8 mouse cellular contexts compared by ENCODE assay signal in the genomic region with DNA sequence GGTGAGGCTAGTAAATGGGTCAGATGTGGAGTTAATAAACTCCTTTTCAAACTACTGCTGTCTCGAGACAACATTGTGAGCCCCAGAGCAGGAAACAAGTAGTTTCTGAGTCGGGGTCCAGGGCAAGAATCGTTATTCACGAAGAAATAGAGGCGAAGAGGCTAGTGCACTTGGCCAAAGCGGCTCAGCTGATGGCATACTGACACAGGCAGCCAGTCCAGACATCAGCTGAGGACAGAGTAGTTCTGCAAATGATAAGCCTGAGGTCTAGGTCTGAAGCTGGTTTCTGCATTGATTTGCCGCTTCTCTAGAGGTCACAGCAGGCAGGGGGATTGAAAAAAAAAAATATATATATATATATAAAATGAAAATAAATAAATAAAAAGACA. TPM values are rescaled to one million over a fixed set of nuclear protein-coding genes. Genes with fewer than 3 reads are reported as not detected.
DNase-seq lines count a peak whose midpoint lies in the region; ATAC-seq and TF ChIP-seq lines count a peak whose summit lies in the region.

No protein-coding gene starts in this region.

- DNase-seq in liver, adult 2 months (ENCODE audit: extremely low read depth, low read depth, low spot score): peak; percentile 33
- DNase-seq in liver: no peak
- no peak for DNase-seq in embryonic facial prominence, embryonic 14.5 days (ENCODE audit: low spot score)
- no peak for DNase-seq in spleen, adult 12 weeks (ENCODE audit: low spot score)
- no peak for DNase-seq in right cerebral cortex, postnatal 25 days
- no peak for DNase-seq in gastrocnemius, postnatal 14 days

- H3K27me3 ChIP-seq in liver, adult 2 months (ENCODE audit: control insufficient read depth, insufficient read depth, low read length): no peaks in the 10 kb centered on the region
- H3K27me3 ChIP-seq in embryonic facial prominence, embryonic 14.5 days (replicated peaks; ENCODE audit: control insufficient read depth, insufficient read depth, low read length): no peaks in the 10 kb centered on the region
- no peaks in the 10 kb centered on the region for H3K27me3 ChIP-seq in intestine, embryonic 15.5 days (replicated peaks)
- H3K27me3 ChIP-seq in neural tube, embryonic 12.5 days (replicated peaks): no peaks in the 10 kb centered on the region

- no peaks in the 10 kb centered on the region for H3K36me3 ChIP-seq in liver, adult 2 months (ENCODE audit: control insufficient read depth, insufficient read depth, low read length)
- H3K36me3 ChIP-seq in embryonic facial prominence, embryonic 14.5 days (ENCODE audit: control insufficient read depth, insufficient read depth, low read length): no peaks in the 10 kb centered on the region
- no peaks in the 10 kb centered on the region for H3K36me3 ChIP-seq in intestine, embryonic 15.5 days
- no peaks in the 10 kb centered on the region for H3K36me3 ChIP-seq in neural tube, embryonic 12.5 days

- no peaks in the 10 kb centered on the region for H3K9me3 ChIP-seq in embryonic facial prominence, embryonic 14.5 days (ENCODE audit: control insufficient read depth, low read length)
- H3K9me3 ChIP-seq in intestine, embryonic 15.5 days: no peaks in the 10 kb centered on the region
- no peaks in the 10 kb centered on the region for H3K9me3 ChIP-seq in neural tube, embryonic 12.5 days

- peaks cover 18% of the 10 kb centered on the region; the same call in 1 of the 2 replicates for H3K79me2 ChIP-seq in liver, adult 2 months (ENCODE audit: control insufficient read depth, insufficient read depth, low read length)

- peaks cover 17% of the 10 kb centered on the region for H3K4me1 ChIP-seq in liver, adult 2 months (ENCODE audit: control insufficient read depth, insufficient read depth, low read length)
- peaks cover 7% of the 10 kb centered on the region for H3K4me1 ChIP-seq in embryonic facial prominence, embryonic 14.5 days (ENCODE audit: control insufficient read depth, insufficient read depth, low read length)
- H3K4me1 ChIP-seq in intestine, embryonic 15.5 days (replicated peaks): peaks cover 8% of the 10 kb centered on the region
- H3K4me1 ChIP-seq in neural tube, embryonic 12.5 days: peaks cover 11% of the 10 kb centered on the region

- intact Hi-C loops in gastrocnemius, postnatal 14 days (cut with DNase I; ENCODE audit: low total_unique reads): loop anchor here (2.0 kb wide), 1 partner anchor 117 kb away; no protein-coding TSS in a partner anchor

- 51% methylated on average over 7 of the region's 7 CpGs for WGBS in liver, adult 2 months
- WGBS in embryonic facial prominence, embryonic 14.5 days: 74% methylated on average over 7 of the region's 7 CpGs
- WGBS in intestine, embryonic 15.5 days: 61% methylated on average over 7 of the region's 7 CpGs
- 84% methylated on average over 7 of the region's 7 CpGs for WGBS in neural tube, embryonic 12.5 days

- no peak for TF ChIP-seq CTCF in liver, adult 2 months (IDR thresholded peaks at IDR 0.05; ENCODE audit: low read depth, low read length)

- peak overlapping the region; percentile 45 for H3K9ac ChIP-seq in liver, adult 2 months (ENCODE audit: low read depth, low read length)
- H3K9ac ChIP-seq in embryonic facial prominence, embryonic 14.5 days (ENCODE audit: low read depth, low read length): peak overlapping the region; percentile 96
- no peak overlapping the region; the same call in 1 of the 2 replicates for H3K9ac ChIP-seq in intestine, embryonic 15.5 days
- no peak overlapping the region for H3K9ac ChIP-seq in neural tube, embryonic 12.5 days

- ATAC-seq in embryonic facial prominence, embryonic 14.5 days (ENCODE audit: low read depth): no peak
- no peak for ATAC-seq in intestine, embryonic 15.5 days
- no peak for ATAC-seq in neural tube, embryonic 12.5 days (ENCODE audit: low FRiP score, low read depth)

- H3K4me2 ChIP-seq in embryonic facial prominence, embryonic 14.5 days (ENCODE audit: low read depth, low read length): peak overlapping the region; percentile 93
- peak overlapping the region; percentile 88 for H3K4me2 ChIP-seq in intestine, embryonic 15.5 days (replicated peaks)
- H3K4me2 ChIP-seq in neural tube, embryonic 12.5 days (replicated peaks): peak overlapping the region; percentile 97

- TF ChIP-seq POLR2A in liver, adult 2 months (IDR thresholded peaks at IDR 0.05; ENCODE audit: extremely low read depth, insufficient read depth, low read length): no peak

- H3K4me3 ChIP-seq in liver, adult 2 months (ENCODE audit: insufficient read depth, low read depth, low read length): peak overlapping the region; percentile 79; the same call in 1 of the 2 replicates
- peak overlapping the region; percentile 93 for H3K4me3 ChIP-seq in embryonic facial prominence, embryonic 14.5 days (ENCODE audit: low read depth, low read length)
- peak overlapping the region; percentile 89 for H3K4me3 ChIP-seq in intestine, embryonic 15.5 days (replicated peaks)
- H3K4me3 ChIP-seq in neural tube, embryonic 12.5 days: no peak overlapping the region

- peak overlapping the region; percentile 40 for H3K27ac ChIP-seq in liver, adult 2 months (replicated peaks; ENCODE audit: insufficient read depth, low read depth, low read length)
- no peak overlapping the region; the same call in 1 of the 2 replicates for H3K27ac ChIP-seq in embryonic facial prominence, embryonic 14.5 days (replicated peaks; ENCODE audit: low read depth, low read length)
- no peak overlapping the region for H3K27ac ChIP-seq in intestine, embryonic 15.5 days
- H3K27ac ChIP-seq in neural tube, embryonic 12.5 days: no peak overlapping the region

RNA-seq across cellular contexts. Expression of gene Ttpal, which starts 0.4 kb away (rescaled TPM):
- 9.3 and 9.7 TPM in 2 replicates for total RNA-seq in liver, adult 2 months (2014; rRNA removed)
- polyA plus RNA-seq in liver, adult 2 months (2012; rRNA removed): 8.1 and 12.4 TPM in 2 replicates
- polyA plus RNA-seq in embryonic facial prominence, embryonic 14.5 days (2014; fragmentation: Nextera tagmentation; extraction: Ambion mirVana): 40.6 and 46.2 TPM in 2 replicates
- polyA plus RNA-seq in intestine, embryonic 15.5 days (2015; fragmentation: Nextera tagmentation; extraction: Ambion mirVana): 25.7 and 26.5 TPM in 2 replicates
- polyA plus RNA-seq in neural tube, embryonic 12.5 days (2016; fragmentation: Nextera tagmentation; extraction: Ambion mirVana): 45.7 and 52.5 TPM in 2 replicates
- 1 to 10 TPM; 7.7 to 8.2 TPM for total RNA-seq in gastrocnemius, postnatal 14 days (2021)

RNA-seq across cellular contexts. Expression of gene Serinc3, which starts 43.2 kb away (rescaled TPM):
- 123 TPM in 2 replicates for total RNA-seq in liver, adult 2 months (2014; rRNA removed)
- polyA plus RNA-seq in liver, adult 2 months (2012; rRNA removed): 122 and 124 TPM in 2 replicates
- 43.0 and 53.0 TPM in 2 replicates for polyA plus RNA-seq in embryonic facial prominence, embryonic 14.5 days (2014; fragmentation: Nextera tagmentation; extraction: Ambion mirVana)
- 45.3 and 47.1 TPM in 2 replicates for polyA plus RNA-seq in intestine, embryonic 15.5 days (2015; fragmentation: Nextera tagmentation; extraction: Ambion mirVana)
- polyA plus RNA-seq in neural tube, embryonic 12.5 days (2016; fragmentation: Nextera tagmentation; extraction: Ambion mirVana): 34.5 and 41.2 TPM in 2 replicates
- total RNA-seq in gastrocnemius, postnatal 14 days (2021): 100 to 1,000 TPM; 124 to 167 TPM

RNA-seq across cellular contexts. Expression of gene Pkig, which starts 56.5 kb away (rescaled TPM):
- 13.2 and 17.2 TPM in 2 replicates for total RNA-seq in liver, adult 2 months (2014; rRNA removed)
- polyA plus RNA-seq in liver, adult 2 months (2012; rRNA removed): 35.0 and 35.2 TPM in 2 replicates
- polyA plus RNA-seq in embryonic facial prominence, embryonic 14.5 days (2014; fragmentation: Nextera tagmentation; extraction: Ambion mirVana): 153 and 165 TPM in 2 replicates
- polyA plus RNA-seq in intestine, embryonic 15.5 days (2015; fragmentation: Nextera tagmentation; extraction: Ambion mirVana): 113 and 122 TPM in 2 replicates
- polyA plus RNA-seq in neural tube, embryonic 12.5 days (2016; fragmentation: Nextera tagmentation; extraction: Ambion mirVana): 123 and 124 TPM in 2 replicates
- total RNA-seq in gastrocnemius, postnatal 14 days (2021): 10 to 100 TPM; 78.2 to 85.3 TPM

Comparison
In these comparisons a context has a peak if more than half of its experiments do, and no peak if none do; other contexts are left out.
1. H3K9ac ChIP-seq: peak in liver, adult 2 months (single experiment) and embryonic facial prominence, embryonic 14.5 days (single experiment); none in intestine, embryonic 15.5 days (single experiment) and neural tube, embryonic 12.5 days (single experiment).
2. Peak in every context shown above with its lines, with median percentiles within 50 percentile points of each other: H3K4me2 ChIP-seq.